Mouse (Mus musculus): ENCODE measurements at regions not wholly inside any gene's neighbourhood (a gene's known extent, or its start where the extent isn't known, plus 50 kb on each side); places are given as distances from the start of the nearest gene placed in this dataset.

- Histone ChIP-seq H3K27ac (no peak overlapping the region), H3K36me3 (ENCODE audit: inconsistent target) (no peaks in the 10 kb centered on the region), H3K79me2 (ENCODE audit: inconsistent target) (no peaks in the 10 kb centered on the region), H3K4me3 (ENCODE audit: inconsistent target) (no peak overlapping the region)
- WGBS (ENCODE audit: missing documents): 92% methylated on average over 13 of the region's 13 CpGs
Observed at GRCm38 (mm10) chr1:137584104-137584675, 591.3 kb downstream of the Ptprc start.

- Histone ChIP-seq H3K27ac (no peak overlapping the region), H3K79me2 (ENCODE audit: inconsistent target) (no peaks in the 10 kb centered on the region), H3K4me3 (ENCODE audit: inconsistent target) (no peak overlapping the region), H3K36me3 (ENCODE audit: inconsistent target) (no peaks in the 10 kb centered on the region)
- 100% methylated on average over 1 of the region's 1 CpGs for WGBS (ENCODE audit: missing documents)
Observed at GRCm38 (mm10) chr1:137577639-137578038, 597.9 kb downstream of the Ptprc start.

DNA sequence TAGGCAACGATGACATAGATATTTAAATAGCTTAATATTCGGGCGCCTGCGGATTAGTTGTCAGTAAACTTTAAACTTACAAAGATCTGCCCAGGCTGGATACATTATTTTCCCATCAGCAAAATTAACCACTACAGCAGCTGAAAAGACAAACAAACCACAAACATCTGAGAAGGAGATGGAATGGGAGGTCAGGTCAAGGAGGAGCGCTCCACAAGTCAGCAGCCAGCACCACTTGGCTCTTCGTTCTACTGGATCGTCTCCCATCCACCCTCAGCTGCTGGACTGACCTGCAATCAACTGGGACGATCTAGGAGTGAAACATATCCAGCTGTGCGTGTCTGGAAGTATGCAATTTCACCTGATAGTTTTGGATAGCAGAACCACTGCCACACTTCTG lies 599.3 kb downstream of the Ptprc start:
- Histone ChIP-seq H3K36me3 (ENCODE audit: inconsistent target) (no peaks in the 10 kb centered on the region), H3K27ac (no peak overlapping the region), H3K79me2 (ENCODE audit: inconsistent target) (no peaks in the 10 kb centered on the region), H3K4me3 (ENCODE audit: inconsistent target) (no peak overlapping the region)
- 93% methylated on average over 9 of the region's 9 CpGs for WGBS (ENCODE audit: missing documents)

- Histone ChIP-seq H3K27ac (no peak overlapping the region), H3K4me3 (ENCODE audit: inconsistent target) (no peak overlapping the region), H3K36me3 (ENCODE audit: inconsistent target) (no peaks in the 10 kb centered on the region), H3K79me2 (ENCODE audit: inconsistent target) (no peaks in the 10 kb centered on the region)
Observed at GRCm38 (mm10) chr1:137575380-137575779, 600.1 kb downstream of the Ptprc start.

GRCm38 (mm10) chr1:137571905-137572865 lies 603.3 kb downstream of the Ptprc start:
- H3K27ac ChIP-seq: no peak overlapping the region
- 96% methylated on average over 6 of the region's 6 CpGs for WGBS (ENCODE audit: missing documents)
- no peak overlapping the region for H3K4me3 ChIP-seq (ENCODE audit: inconsistent target)
- H3K79me2 ChIP-seq (ENCODE audit: inconsistent target): no peaks in the 10 kb centered on the region
- no peaks in the 10 kb centered on the region for H3K36me3 ChIP-seq (ENCODE audit: inconsistent target)

GRCm38 (mm10) chr1:137571190-137571904 lies 604.2 kb downstream of the Ptprc start:
- WGBS (ENCODE audit: missing documents): 48% methylated on average over 3 of the region's 4 CpGs
- no peaks in the 10 kb centered on the region for H3K36me3 ChIP-seq (ENCODE audit: inconsistent target)
- H3K4me3 ChIP-seq (ENCODE audit: inconsistent target): no peak overlapping the region
- no peaks in the 10 kb centered on the region for H3K79me2 ChIP-seq (ENCODE audit: inconsistent target)
- H3K27ac ChIP-seq: no peak overlapping the region

DNA sequence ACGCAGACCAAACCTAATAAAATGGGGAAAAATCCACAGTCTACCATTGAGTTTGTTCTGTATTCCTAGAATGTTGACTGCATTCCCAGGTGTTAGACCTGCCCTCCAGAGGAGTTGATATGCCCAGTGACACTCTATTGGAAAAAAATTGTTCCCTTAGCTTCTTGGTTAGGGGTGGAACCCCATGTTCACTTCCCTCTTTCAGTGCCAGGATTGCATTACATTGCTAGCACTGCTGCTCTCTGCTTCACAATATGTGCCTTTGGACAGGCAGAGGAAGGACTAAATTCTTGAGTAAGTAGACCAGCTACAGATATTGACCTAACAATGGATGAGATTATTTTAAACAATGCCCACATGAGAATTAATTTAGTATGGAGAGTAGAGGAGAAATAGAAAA lies 607.3 kb upstream of the Nr5a2 start:
- no peak overlapping the region for H3K27ac ChIP-seq
- no peaks in the 10 kb centered on the region for H3K79me2 ChIP-seq (ENCODE audit: inconsistent target)
- no peak overlapping the region for H3K4me3 ChIP-seq (ENCODE audit: inconsistent target)
- no peaks in the 10 kb centered on the region for H3K36me3 ChIP-seq (ENCODE audit: inconsistent target)
- 94% methylated on average over 1 of the region's 1 CpGs for WGBS (ENCODE audit: missing documents)

- Histone ChIP-seq H3K79me2 (ENCODE audit: inconsistent target) (no peaks in the 10 kb centered on the region), H3K4me3 (ENCODE audit: inconsistent target) (no peak overlapping the region), H3K36me3 (ENCODE audit: inconsistent target) (no peaks in the 10 kb centered on the region), H3K27ac (no peak overlapping the region)
- 92% methylated on average over 4 of the region's 4 CpGs for WGBS (ENCODE audit: missing documents)
Observed at GRCm38 (mm10) chr1:137565573-137566048, 605.4 kb upstream of the Nr5a2 start.

DNA sequence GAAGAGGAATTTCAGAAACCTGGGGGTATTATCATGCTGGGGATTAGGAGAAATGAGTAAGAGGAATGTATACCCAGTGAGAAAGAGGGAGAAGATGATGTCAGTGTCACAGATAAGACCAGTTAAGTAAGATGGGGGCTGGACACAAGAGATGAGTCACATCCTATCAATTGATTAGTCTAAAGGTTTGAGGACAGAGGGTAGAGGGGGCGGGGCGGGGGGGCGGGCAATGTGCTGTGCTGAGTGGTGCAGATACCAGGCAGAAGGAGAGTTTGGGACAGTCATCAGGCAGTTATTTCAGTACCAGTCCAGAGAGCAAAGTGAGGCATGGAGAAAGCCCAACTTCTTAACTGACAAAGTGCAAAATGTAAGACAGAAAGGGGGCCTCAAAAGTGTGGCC lies 601.4 kb upstream of the Nr5a2 start:
- H3K36me3 ChIP-seq (ENCODE audit: inconsistent target): no peaks in the 10 kb centered on the region
- 90% methylated on average over 2 of the region's 3 CpGs for WGBS (ENCODE audit: missing documents)
- no peak overlapping the region for H3K4me3 ChIP-seq (ENCODE audit: inconsistent target)
- H3K27ac ChIP-seq: no peak overlapping the region
- H3K79me2 ChIP-seq (ENCODE audit: inconsistent target): no peaks in the 10 kb centered on the region

GRCm38 (mm10) chr1:137560389-137561268 lies 600.4 kb upstream of the Nr5a2 start:
- WGBS (ENCODE audit: missing documents): 29% methylated on average over 11 of the region's 11 CpGs
- no peak overlapping the region for H3K27ac ChIP-seq
- H3K36me3 ChIP-seq (ENCODE audit: inconsistent target): no peaks in the 10 kb centered on the region
- no peaks in the 10 kb centered on the region for H3K79me2 ChIP-seq (ENCODE audit: inconsistent target)
- no peak overlapping the region for H3K4me3 ChIP-seq (ENCODE audit: inconsistent target)

- H3K4me3 ChIP-seq (ENCODE audit: inconsistent target): no peak overlapping the region
- no CpG with 5 or more reads among the region's 1 CpGs for WGBS (ENCODE audit: missing documents)
- H3K36me3 ChIP-seq (ENCODE audit: inconsistent target): no peaks in the 10 kb centered on the region
- no peaks in the 10 kb centered on the region for H3K79me2 ChIP-seq (ENCODE audit: inconsistent target)
- H3K27ac ChIP-seq: no peak overlapping the region
Observed at GRCm38 (mm10) chr1:137549659-137550058, 589.4 kb upstream of the Nr5a2 start.

DNA sequence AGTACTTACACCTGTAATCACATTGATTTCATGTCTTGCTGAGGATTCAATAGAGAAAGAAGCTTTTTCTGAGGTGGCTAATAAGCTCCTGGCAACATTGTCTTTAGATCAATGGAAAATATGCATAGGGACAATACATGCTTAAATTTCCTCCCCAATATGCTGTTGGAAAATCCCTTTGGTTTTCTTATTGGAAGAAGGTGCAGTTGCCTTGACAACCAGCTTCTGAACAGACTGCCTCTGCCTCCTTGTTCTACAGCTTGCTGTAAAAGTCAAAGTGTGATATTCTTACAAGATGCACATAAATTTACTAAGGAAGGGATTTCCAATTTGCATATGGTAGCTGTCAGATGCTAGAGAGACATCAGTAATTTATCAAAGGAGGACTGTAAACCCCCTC lies 585.4 kb upstream of the Nr5a2 start:
- Histone ChIP-seq H3K36me3 (ENCODE audit: inconsistent target) (no peaks in the 10 kb centered on the region), H3K79me2 (ENCODE audit: inconsistent target) (no peaks in the 10 kb centered on the region), H3K27ac (no peak overlapping the region), H3K4me3 (ENCODE audit: inconsistent target) (no peak overlapping the region)

- H3K36me3 ChIP-seq (ENCODE audit: inconsistent target): no peaks in the 10 kb centered on the region
- no peaks in the 10 kb centered on the region for H3K79me2 ChIP-seq (ENCODE audit: inconsistent target)
- no peak overlapping the region for H3K27ac ChIP-seq
- 94% methylated on average over 3 of the region's 3 CpGs for WGBS (ENCODE audit: missing documents)
- H3K4me3 ChIP-seq (ENCODE audit: inconsistent target): no peak overlapping the region
Observed at GRCm38 (mm10) chr1:137543828-137544227, 583.6 kb upstream of the Nr5a2 start.

DNA sequence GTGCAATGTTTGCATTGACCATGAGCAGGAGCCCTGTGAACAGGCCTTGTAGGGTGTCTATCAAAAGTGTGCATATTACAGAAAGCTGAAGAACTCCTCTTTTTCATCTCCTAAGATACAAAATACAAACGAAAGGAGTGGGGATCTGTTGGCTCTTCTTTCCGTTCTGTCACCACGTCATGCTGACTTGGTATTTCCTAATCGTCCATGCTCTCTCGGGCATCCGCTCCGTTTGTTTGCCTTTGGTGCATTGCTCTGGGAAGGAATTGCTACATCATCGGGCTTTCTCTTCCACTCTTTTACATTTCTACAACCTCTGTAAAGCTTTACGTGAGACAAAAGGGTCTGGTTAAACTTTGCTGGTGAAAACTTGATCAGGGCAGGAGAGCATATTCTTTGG lies 581.2 kb upstream of the Nr5a2 start:
- Histone ChIP-seq H3K27ac (no peak overlapping the region), H3K36me3 (ENCODE audit: inconsistent target) (no peaks in the 10 kb centered on the region), H3K4me3 (ENCODE audit: inconsistent target) (no peak overlapping the region), H3K79me2 (ENCODE audit: inconsistent target) (no peaks in the 10 kb centered on the region)
- WGBS (ENCODE audit: missing documents): 93% methylated on average over 9 of the region's 9 CpGs
